Mouse (Mus musculus) myocyte (in vitro differentiated cells): ENCODE results near the gene I830077J02Rik. TPM values are rescaled to one million over a fixed set of nuclear protein-coding genes. Genes with fewer than 3 reads are reported as not detected.

ENCODE experiments used
- H3K27me3 ChIP-seq: one replicate; pipeline ENCODE4 v1.6.1; 2011; ENCODE audit not compliant: control insufficient read depth, insufficient read depth, insufficient read length
- H3K36me3 ChIP-seq: one replicate; pipeline ENCODE4 v1.6.1; 2011; ENCODE audit not compliant: control insufficient read depth, insufficient read depth
- H3K4me2 ChIP-seq: one replicate; pipeline ENCODE4 v1.6.1; 2011; ENCODE audit warnings: low read depth, control low read depth
- H3K4me3 ChIP-seq: one replicate; pipeline ENCODE4 v1.5.1; 2011; ENCODE audit warnings: mild to moderate bottlenecking, control low read depth, moderate library complexity
- H3K79me2 ChIP-seq: one replicate; pipeline ENCODE4 v1.6.1; 2011; ENCODE audit not compliant: control insufficient read depth, insufficient read depth
- H3ac ChIP-seq: one replicate; pipeline ENCODE4 v1.6.1; 2011; ENCODE audit not compliant: control insufficient read depth, insufficient read length
- CEBPB ChIP-seq: IDR thresholded peaks from 2 replicates; pipeline ENCODE4 v1.6.1; 2011; ENCODE audit warnings: mild to moderate bottlenecking, moderate library complexity; ENCODE audit not compliant: poor library complexity, insufficient read depth, severe bottlenecking
- E2F4 ChIP-seq: IDR thresholded peaks from one replicate; pipeline ENCODE4 v1.6.1; 2011; ENCODE audit warnings: mild to moderate bottlenecking, control low read depth, moderate library complexity; ENCODE audit not compliant: insufficient read depth
- MAX ChIP-seq: IDR thresholded peaks from one replicate; pipeline ENCODE4 v1.6.1; 2011; ENCODE audit warnings: low read depth, mild to moderate bottlenecking, control low read depth
- MYOD1 ChIP-seq, 3 experiments: IDR thresholded peaks; one replicate each; pipeline ENCODE4 v1.6.1; 2011; ENCODE audit warnings: control low read depth in 2 of 3, low read depth in 2 of 3, mild to moderate bottlenecking in 2 of 3, moderate library complexity in 1 of 3; ENCODE audit not compliant: insufficient read length in 2 of 3, control insufficient read depth in 1 of 3
- MYOG ChIP-seq, 3 experiments: IDR thresholded peaks; one replicate each; pipeline ENCODE4 v1.6.1; 2011; ENCODE audit warnings: control low read depth in 2 of 3, low read depth in 2 of 3, mild to moderate bottlenecking in 2 of 3; ENCODE audit not compliant: insufficient read length in 2 of 3, control insufficient read depth in 1 of 3, insufficient read depth in 1 of 3
- POLR2A ChIP-seq: IDR thresholded peaks from one replicate; pipeline ENCODE4 v1.6.1; 2011; ENCODE audit warnings: low read depth, mild to moderate bottlenecking, control low read depth, moderate library complexity; ENCODE audit not compliant: insufficient read length
- POLR2AphosphoS2 ChIP-seq: IDR thresholded peaks from one replicate; pipeline ENCODE4 v1.6.1; 2011; ENCODE audit warnings: low read depth, control low read depth; ENCODE audit not compliant: insufficient read length
- REST ChIP-seq: IDR thresholded peaks from one replicate; pipeline ENCODE4 v1.6.1; 2011; ENCODE audit warnings: mild to moderate bottlenecking, control low read depth, moderate library complexity; ENCODE audit not compliant: insufficient read depth, insufficient read length
- SRF ChIP-seq: IDR thresholded peaks from one replicate; pipeline ENCODE4 v1.6.1; 2011; ENCODE audit warnings: low read depth; ENCODE audit not compliant: control insufficient read depth, insufficient read length
- TCF12 ChIP-seq: IDR thresholded peaks from one replicate; pipeline ENCODE4 v1.6.1; 2011; ENCODE audit warnings: mild to moderate bottlenecking, control low read depth; ENCODE audit not compliant: poor library complexity, insufficient read depth, severe bottlenecking
- TCF3 ChIP-seq: IDR thresholded peaks from one replicate; pipeline ENCODE4 v1.6.1; 2011; ENCODE audit warnings: low read depth, control low read depth; ENCODE audit not compliant: insufficient read length
- USF1 ChIP-seq: IDR thresholded peaks from one replicate; pipeline ENCODE4 v1.6.1; 2011; ENCODE audit warnings: low read depth, mild to moderate bottlenecking, control low read depth, moderate library complexity
- polyA plus RNA-seq: library from polyadenylated mRNA; unstranded; fragments of >200 nt; fragmentation: generic; extraction: Trizol; gene quantifications from one replicate; pipeline ENCODE4 v1.2.1, GENCODE M21; 2012; ENCODE audit warnings: missing spikeins

I830077J02Rik gene
- polyA plus RNA-seq, 1 experiment: 0.07 TPM

- H3K79me2 ChIP-seq: no peaks in the 10 kb centered on the region
- TF ChIP-seq CEBPB (no peak), SRF (no peak), POLR2AphosphoS2 (no peak), MYOD1 (IDR thresholded peaks at IDR 0.05; ENCODE audit: control insufficient read depth in 1 of 3, insufficient read length in 2 of 3, low read depth in 2 of 3) (no peak), E2F4 (no peak), TCF3 (no peak), USF1 (no peak), POLR2A (no peak), MAX (no peak)
- H3K36me3 ChIP-seq: peaks cover 6% of the 10 kb centered on the region
- no peak overlapping the region for H3K4me3 ChIP-seq
- no peak overlapping the region for H3ac ChIP-seq
- no peaks in the 10 kb centered on the region for H3K27me3 ChIP-seq
- no peak overlapping the region for H3K4me2 ChIP-seq
Observed at GRCm38 (mm10) chr3:105935033-105935432, 2.6 kb upstream of the I830077J02Rik start.

GRCm38 (mm10) chr3:105933926-105934325, 1.5 kb upstream of the I830077J02Rik start:
- Histone ChIP-seq H3K79me2 (no peaks in the 10 kb centered on the region), H3K4me3 (no peak overlapping the region), H3ac (no peak overlapping the region), H3K36me3 (peaks cover 6% of the 10 kb centered on the region), H3K27me3 (no peaks in the 10 kb centered on the region), H3K4me2 (no peak overlapping the region)
- TF ChIP-seq POLR2A: no peak
- no peak for TF ChIP-seq MAX
- no peak for TF ChIP-seq E2F4
- TF ChIP-seq SRF: no peak
- no peak for TF ChIP-seq CEBPB
- TF ChIP-seq MYOD1 (IDR thresholded peaks at IDR 0.05; ENCODE audit: control insufficient read depth in 1 of 3, insufficient read length in 2 of 3, low read depth in 2 of 3): no peak
- TF ChIP-seq REST: no peak
- TF ChIP-seq USF1: no peak
- TF ChIP-seq POLR2AphosphoS2: no peak
- TF ChIP-seq TCF3: no peak
- TF ChIP-seq MYOG (IDR thresholded peaks at IDR 0.05; ENCODE audit: control insufficient read depth in 1 of 3, insufficient read depth in 1 of 3, insufficient read length in 2 of 3, low read depth in 2 of 3): no peak
- no peak for TF ChIP-seq TCF12

- Histone ChIP-seq H3K79me2 (no peaks in the 10 kb centered on the region), H3K4me2 (no peak overlapping the region), H3K4me3 (no peak overlapping the region), H3K36me3 (no peaks in the 10 kb centered on the region), H3K27me3 (no peaks in the 10 kb centered on the region), H3ac (no peak overlapping the region)
- TF ChIP-seq MYOD1 (IDR thresholded peaks at IDR 0.05; ENCODE audit: control insufficient read depth in 1 of 3, insufficient read length in 2 of 3, low read depth in 2 of 3) (no peak), REST (no peak), MYOG (IDR thresholded peaks at IDR 0.05; ENCODE audit: control insufficient read depth in 1 of 3, insufficient read depth in 1 of 3, insufficient read length in 2 of 3, low read depth in 2 of 3) (no peak), USF1 (no peak), E2F4 (no peak), TCF12 (no peak), CEBPB (no peak), SRF (no peak), POLR2AphosphoS2 (no peak), TCF3 (no peak), POLR2A (no peak), MAX (no peak)
Observed at GRCm38 (mm10) chr3:105931095-105931494, 1.4 kb downstream of the I830077J02Rik start.

GRCm38 (mm10) chr3:105929821-105930220, 2.6 kb downstream of the I830077J02Rik start:
- Histone ChIP-seq H3K27me3 (no peaks in the 10 kb centered on the region), H3K36me3 (no peaks in the 10 kb centered on the region), H3K79me2 (no peaks in the 10 kb centered on the region), H3K4me3 (no peak overlapping the region), H3K4me2 (no peak overlapping the region), H3ac (no peak overlapping the region)
- TF ChIP-seq POLR2A (no peak), REST (no peak), E2F4 (no peak)

GRCm38 (mm10) chr3:105928781-105929180, 3.7 kb downstream of the I830077J02Rik start:
- Histone ChIP-seq H3K79me2 (no peaks in the 10 kb centered on the region), H3K4me2 (no peak overlapping the region), H3K27me3 (no peaks in the 10 kb centered on the region), H3K4me3 (no peak overlapping the region), H3K36me3 (no peaks in the 10 kb centered on the region), H3ac (no peak overlapping the region)
- TF ChIP-seq CEBPB (no peak), SRF (no peak), USF1 (no peak), POLR2AphosphoS2 (no peak), TCF12 (no peak), MAX (no peak), MYOD1 (IDR thresholded peaks at IDR 0.05; ENCODE audit: control insufficient read depth in 1 of 3, insufficient read length in 2 of 3, low read depth in 2 of 3) (no peak), POLR2A (no peak), REST (no peak), MYOG (IDR thresholded peaks at IDR 0.05; ENCODE audit: control insufficient read depth in 1 of 3, insufficient read depth in 1 of 3, insufficient read length in 2 of 3, low read depth in 2 of 3) (no peak), TCF3 (no peak), E2F4 (no peak)
